Mouse (Mus musculus) lung, postnatal 0 days (tissue): ENCODE measurements at regions not wholly inside any gene's neighbourhood (a gene's known extent, or its start where the extent isn't known, plus 50 kb on each side); places are given as distances from the start of the nearest gene placed in this dataset.

Experiments used
- ATAC-seq: fragments of 200-750 bp; cut with Nextera tagmentation; 2 replicates; pipeline ENCODE4 v1.8.0; 2017; ENCODE audit warnings: moderate library complexity
- DNase-seq: peaks from one replicate; pipeline ENCODE4 v3.0.0-alpha.2; 2016; ENCODE audit warnings: low spot score
- H3K27ac ChIP-seq: fragments of 300-500 bp; sonication (generic); 2 replicates; pipeline ENCODE4 v1.5.1; 2014; ENCODE audit warnings: antibody characterized with exemption, mild to moderate bottlenecking, low read length, mixed read lengths
- H3K27me3 ChIP-seq: fragments of 300-500 bp; sonication (generic); replicated peaks from 2 replicates; pipeline ENCODE4 v1.6.1; 2014; ENCODE audit warnings: low read length, mixed read lengths; ENCODE audit not compliant: insufficient read depth
- H3K36me3 ChIP-seq: fragments of 300-500 bp; sonication (generic); 2 replicates; pipeline ENCODE4 v1.6.1; 2014; ENCODE audit warnings: low read length, mixed read lengths; ENCODE audit not compliant: insufficient read depth
- H3K4me1 ChIP-seq: fragments of 300-500 bp; sonication (generic); 2 replicates; pipeline ENCODE4 v1.6.1; 2014; ENCODE audit warnings: antibody characterized with exemption, low read depth, low read length, mixed read lengths; ENCODE audit not compliant: insufficient read depth
- H3K4me2 ChIP-seq: fragments of 300-500 bp; sonication (generic); replicated peaks from 2 replicates; pipeline ENCODE4 v1.6.1; 2014; ENCODE audit warnings: low read depth, mild to moderate bottlenecking, low read length, moderate library complexity, mixed read lengths
- H3K4me3 ChIP-seq: fragments of 300-500 bp; sonication (generic); 2 replicates; pipeline ENCODE4 v1.5.1; 2014; ENCODE audit warnings: low read depth, low read length
- H3K9ac ChIP-seq: fragments of 300-500 bp; sonication (generic); replicated peaks from 2 replicates; pipeline ENCODE4 v1.6.1; 2014; ENCODE audit warnings: low read depth, mild to moderate bottlenecking
- H3K9me3 ChIP-seq: fragments of 300-500 bp; sonication (generic); 2 replicates; pipeline ENCODE4 v1.6.1; 2016; ENCODE audit warnings: low read length, mixed read lengths
- CTCF ChIP-seq: IDR thresholded peaks from 2 replicates; pipeline ENCODE4 v1.5.1; 2016; ENCODE audit warnings: antibody characterized with exemption, mild to moderate bottlenecking
- EP300 ChIP-seq: IDR thresholded peaks from 2 replicates; pipeline ENCODE4 v1.6.1; 2016; ENCODE audit warnings: antibody characterized with exemption, mild to moderate bottlenecking, control low read depth
- WGBS: fragments of 180-500 bp; shearing (Covaris S2); extraction: QIAGEN DNeasy Blood & Tissue Kit; methylation state at CpG from one replicate; pipeline ENCODE4 v1.1.7; 2014; 5-methylcytosine and 5-hydroxymethylcytosine counted together

- Histone ChIP-seq H3K9me3 (no peaks in the 10 kb centered on the region), H3K4me3 (no peak overlapping the region), H3K4me1 (no peaks in the 10 kb centered on the region), H3K27me3 (no peaks in the 10 kb centered on the region), H3K9ac (no peak overlapping the region), H3K4me2 (no peak overlapping the region), H3K36me3 (no peaks in the 10 kb centered on the region), H3K27ac (no peak overlapping the region)
- TF ChIP-seq EP300 (no peak), CTCF (no peak)
- WGBS, result 83% methylated on average over 11 of the region's 11 CpGs
- ATAC-seq (no peak), DNase-seq (no peak)
Measured at GRCm38 (mm10) chr3:38795646-38796301, 91.0 kb upstream of the Fat4 start.

GRCm38 (mm10) chr3:38793221-38793620, 93.5 kb upstream of the Fat4 start:
- Histone ChIP-seq H3K4me3 (no peak overlapping the region), H3K36me3 (no peaks in the 10 kb centered on the region), H3K4me1 (no peaks in the 10 kb centered on the region), H3K27ac (no peak overlapping the region), H3K27me3 (no peaks in the 10 kb centered on the region), H3K4me2 (no peak overlapping the region), H3K9ac (no peak overlapping the region), H3K9me3 (no peaks in the 10 kb centered on the region)
- no peak for DNase-seq
- no peak for ATAC-seq
- TF ChIP-seq EP300 (no peak), CTCF (no peak)
- WGBS, result 40% methylated on average over 3 of the region's 3 CpGs

- no peak overlapping the region for H3K27ac ChIP-seq
- no peak overlapping the region for H3K4me2 ChIP-seq
- 79% methylated on average over 2 of the region's 2 CpGs for WGBS
- H3K27me3 ChIP-seq, result no peaks in the 10 kb centered on the region
- ATAC-seq (no peak), DNase-seq (no peak)
- no peak overlapping the region for H3K4me3 ChIP-seq
- H3K4me1 ChIP-seq, result no peaks in the 10 kb centered on the region
- TF ChIP-seq CTCF (no peak), EP300 (no peak)
- H3K36me3 ChIP-seq, result no peaks in the 10 kb centered on the region
- no peak overlapping the region for H3K9ac ChIP-seq
- no peaks in the 10 kb centered on the region for H3K9me3 ChIP-seq
Measured at GRCm38 (mm10) chr3:38788751-38789150, 98.0 kb upstream of the Fat4 start.

GRCm38 (mm10) chr3:38783711-38784110, 103.0 kb upstream of the Fat4 start:
- H3K4me1 ChIP-seq, result no peaks in the 10 kb centered on the region
- H3K27ac ChIP-seq, result no peak overlapping the region
- H3K36me3 ChIP-seq, result no peaks in the 10 kb centered on the region
- 80% methylated on average over 6 of the region's 6 CpGs for WGBS
- no peaks in the 10 kb centered on the region for H3K9me3 ChIP-seq
- ATAC-seq (no peak), DNase-seq (no peak)
- H3K9ac ChIP-seq, result no peak overlapping the region
- H3K27me3 ChIP-seq, result no peaks in the 10 kb centered on the region
- TF ChIP-seq CTCF (no peak), EP300 (no peak)
- no peak overlapping the region for H3K4me2 ChIP-seq
- H3K4me3 ChIP-seq, result no peak overlapping the region

GRCm38 (mm10) chr3:38783051-38783450, 103.7 kb upstream of the Fat4 start:
- no peak overlapping the region for H3K27ac ChIP-seq
- no peak overlapping the region for H3K4me2 ChIP-seq
- H3K27me3 ChIP-seq, result no peaks in the 10 kb centered on the region
- no peaks in the 10 kb centered on the region for H3K4me1 ChIP-seq
- DNase-seq (no peak), ATAC-seq (no peak)
- H3K9ac ChIP-seq, result no peak overlapping the region
- 83% methylated on average over 3 of the region's 3 CpGs for WGBS
- no peaks in the 10 kb centered on the region for H3K36me3 ChIP-seq
- TF ChIP-seq EP300 (no peak), CTCF (no peak)
- H3K9me3 ChIP-seq, result no peaks in the 10 kb centered on the region
- H3K4me3 ChIP-seq, result no peak overlapping the region

GRCm38 (mm10) chr3:38776743-38777366, 109.9 kb upstream of the Fat4 start:
- WGBS, result 65% methylated on average over 4 of the region's 4 CpGs
- Histone ChIP-seq H3K4me2 (no peak overlapping the region), H3K9me3 (no peaks in the 10 kb centered on the region), H3K4me1 (no peaks in the 10 kb centered on the region), H3K4me3 (no peak overlapping the region), H3K27ac (no peak overlapping the region), H3K27me3 (no peaks in the 10 kb centered on the region), H3K9ac (no peak overlapping the region), H3K36me3 (no peaks in the 10 kb centered on the region)
- no peak for DNase-seq
- no peak for ATAC-seq
- no peak for TF ChIP-seq EP300
- TF ChIP-seq CTCF, result no peak
